Mouse (Mus musculus) CD4-positive helper T cell, adult 2 months (primary cell): ENCODE measurements around the gene Mettl9.

Experiments used
- DNase-seq: peaks from one replicate; pipeline ENCODE4 v3.0.0-alpha.2; 2012; ENCODE audit warnings: low read depth, missing footprints, low spot score

Gene Mettl9

GRCm38 (mm10) chr7:121098614-121099389 is 64.6 kb downstream of the Mettl9 start:
- no peak for DNase-seq

GRCm38 (mm10) chr7:121107851-121108250 is 73.6 kb downstream of the Mettl9 start:
- no peak for DNase-seq

GRCm38 (mm10) chr7:121111321-121111720 is 77.1 kb downstream of the Mettl9 start:
- no peak for DNase-seq

- no peak for DNase-seq
Observed at GRCm38 (mm10) chr7:121111762-121112161, 77.5 kb downstream of the Mettl9 start.

GRCm38 (mm10) chr7:121120143-121120818 is 86.0 kb downstream of the Mettl9 start:
- DNase-seq, result peak; percentile 49
